Mouse (Mus musculus) forebrain, embryonic 15.5 days (tissue): ENCODE data around the gene Kbtbd12. TPM values are rescaled to one million over a fixed set of nuclear protein-coding genes. Genes with fewer than 3 reads are reported as not detected.

Source experiments
- ATAC-seq: fragments of 200-750 bp; cut with Nextera tagmentation; replicated peaks from 2 replicates; pipeline ENCODE4 v1.8.0; 2017; ENCODE audit warnings: mild to moderate bottlenecking, moderate TSS enrichment, moderate library complexity
- H3K27ac ChIP-seq: fragments of 300-500 bp; sonication (generic); replicated peaks from 2 replicates; pipeline ENCODE4 v1.5.1; 2015; ENCODE audit warnings: mild to moderate bottlenecking, inconsistent platforms
- H3K27me3 ChIP-seq: fragments of 300-500 bp; sonication (generic); 2 replicates; pipeline ENCODE4 v1.6.1; 2015; ENCODE audit warnings: inconsistent platforms
- H3K36me3 ChIP-seq: fragments of 300-500 bp; sonication (generic); 2 replicates; pipeline ENCODE4 v1.6.1; 2015; ENCODE audit warnings: mild to moderate bottlenecking, inconsistent platforms
- H3K4me1 ChIP-seq: fragments of 300-500 bp; sonication (generic); 2 replicates; pipeline ENCODE4 v1.6.1; 2015; ENCODE audit warnings: inconsistent platforms
- H3K4me2 ChIP-seq: fragments of 300-500 bp; sonication (generic); replicated peaks from 2 replicates; pipeline ENCODE4 v1.6.1; 2015; ENCODE audit warnings: mild to moderate bottlenecking, inconsistent platforms
- H3K4me3 ChIP-seq: fragments of 300-500 bp; sonication (generic); 2 replicates; pipeline ENCODE4 v1.5.1; 2015; ENCODE audit warnings: mild to moderate bottlenecking, inconsistent platforms
- H3K9ac ChIP-seq: fragments of 300-500 bp; sonication (generic); replicated peaks from 2 replicates; pipeline ENCODE4 v1.6.1; 2015; ENCODE audit warnings: mild to moderate bottlenecking, inconsistent platforms
- H3K9me3 ChIP-seq: fragments of 300-500 bp; sonication (generic); 2 replicates; pipeline ENCODE4 v1.6.1; 2016; ENCODE audit warnings: inconsistent platforms
- WGBS: fragments of 180-500 bp; shearing (Covaris S2); methylation state at CpG from one replicate; pipeline ENCODE4 v1.1.7; 2015; ENCODE audit warnings: mixed read lengths; 5-methylcytosine and 5-hydroxymethylcytosine counted together
- polyA plus RNA-seq: library from polyadenylated mRNA; unstranded; fragments of >200 nt; fragmentation: Nextera tagmentation; extraction: Ambion mirVana; gene quantifications from 2 replicates; pipeline ENCODE4 v1.2.1, GENCODE M21; 2015

The Kbtbd12 gene
- polyA plus RNA-seq, 1 experiment from 2014 or later, result 0.20 TPM

DNA sequence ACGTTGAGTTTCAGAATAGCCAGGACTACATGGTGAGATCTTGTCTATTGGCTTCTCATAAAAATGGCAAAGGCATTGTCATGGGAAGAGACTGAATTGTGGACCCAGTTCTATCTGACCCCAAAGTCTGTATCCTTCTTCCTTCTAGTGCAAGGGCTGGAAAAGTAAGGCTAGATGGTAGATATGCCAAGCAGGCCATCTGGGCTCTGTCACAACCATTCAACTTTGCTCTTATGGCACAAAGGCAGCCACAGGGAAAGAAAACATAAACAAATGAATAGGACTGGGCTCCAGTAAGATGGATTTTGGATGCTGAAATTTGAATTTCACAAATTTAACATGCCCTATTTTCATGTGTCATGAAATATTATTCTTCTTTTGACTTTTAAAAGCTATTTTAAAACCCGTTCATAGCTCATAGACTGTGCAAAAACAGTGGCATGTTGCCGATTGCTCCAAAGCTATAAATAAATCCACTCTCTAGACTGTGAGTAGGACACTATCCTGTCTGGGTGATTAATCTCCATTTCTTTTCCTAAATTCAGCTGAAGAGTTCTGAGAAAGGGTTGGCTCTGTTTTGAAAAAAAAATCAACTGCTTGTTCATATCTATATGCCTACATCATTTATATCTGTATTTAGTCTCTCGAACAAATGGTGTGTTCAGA, 15.8 kb downstream of the Kbtbd12 start:
- Histone ChIP-seq H3K9ac (no peak overlapping the region), H3K4me1 (peaks cover 13% of the 10 kb centered on the region; the same call in 1 of the 2 replicates), H3K9me3 (no peaks in the 10 kb centered on the region), H3K4me3 (no peak overlapping the region), H3K27me3 (no peaks in the 10 kb centered on the region), H3K27ac (no peak overlapping the region), H3K4me2 (no peak overlapping the region), H3K36me3 (no peaks in the 10 kb centered on the region)
- no peak for ATAC-seq
- WGBS, result 86% methylated on average over 4 of the region's 4 CpGs

DNA sequence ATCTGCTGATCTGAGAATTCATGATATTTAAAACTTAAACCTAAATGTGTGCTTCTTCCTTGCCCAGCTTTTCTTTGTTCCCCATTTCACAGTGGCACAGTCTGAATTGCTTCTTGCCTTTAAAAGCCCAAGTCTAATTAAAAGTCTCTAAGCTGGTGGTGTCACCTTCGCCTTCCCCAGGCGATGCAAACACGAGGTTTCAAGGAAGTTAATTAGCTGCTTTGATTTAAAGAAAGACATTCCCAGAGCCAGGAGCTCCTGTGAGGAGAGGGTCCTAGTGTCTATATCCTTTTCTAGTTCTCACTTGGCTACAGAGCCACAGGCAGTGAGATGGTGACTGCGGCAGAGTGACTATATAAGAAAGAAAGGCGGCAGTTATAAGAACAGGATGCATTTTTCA, 18.2 kb downstream of the Kbtbd12 start:
- Histone ChIP-seq H3K27me3 (no peaks in the 10 kb centered on the region), H3K4me3 (no peak overlapping the region), H3K4me2 (no peak overlapping the region), H3K9ac (no peak overlapping the region), H3K36me3 (no peaks in the 10 kb centered on the region), H3K9me3 (no peaks in the 10 kb centered on the region), H3K27ac (no peak overlapping the region), H3K4me1 (peaks cover 7% of the 10 kb centered on the region; the same call in 1 of the 2 replicates)
- no peak for ATAC-seq
- WGBS, result 9% methylated on average over 5 of the region's 5 CpGs

DNA sequence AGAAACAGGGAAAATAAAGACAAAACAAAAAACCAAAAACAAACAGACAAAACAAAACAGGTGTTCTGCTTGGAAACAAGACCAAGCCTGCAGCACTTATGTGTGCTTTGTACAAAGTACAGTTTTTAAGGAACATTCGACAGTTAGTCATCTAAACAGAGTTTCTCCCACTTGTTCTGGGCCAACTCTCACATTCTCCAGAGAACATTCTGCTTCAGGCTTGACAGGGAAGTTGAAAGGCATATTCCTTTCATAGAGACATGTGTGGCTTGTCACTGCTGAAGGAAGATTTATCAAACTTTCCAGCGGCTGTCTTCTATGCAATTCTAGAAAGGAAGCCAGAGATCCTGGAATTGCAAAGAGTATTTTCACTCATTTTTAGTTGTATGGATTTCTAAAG, 22.4 kb downstream of the Kbtbd12 start:
- Histone ChIP-seq H3K4me3 (no peak overlapping the region), H3K27ac (no peak overlapping the region), H3K4me1 (peaks cover 7% of the 10 kb centered on the region; the same call in 1 of the 2 replicates), H3K9ac (no peak overlapping the region), H3K4me2 (no peak overlapping the region), H3K36me3 (no peaks in the 10 kb centered on the region), H3K9me3 (no peaks in the 10 kb centered on the region), H3K27me3 (no peaks in the 10 kb centered on the region)
- ATAC-seq, result no peak
- 83% methylated on average over 2 of the region's 2 CpGs for WGBS

DNA sequence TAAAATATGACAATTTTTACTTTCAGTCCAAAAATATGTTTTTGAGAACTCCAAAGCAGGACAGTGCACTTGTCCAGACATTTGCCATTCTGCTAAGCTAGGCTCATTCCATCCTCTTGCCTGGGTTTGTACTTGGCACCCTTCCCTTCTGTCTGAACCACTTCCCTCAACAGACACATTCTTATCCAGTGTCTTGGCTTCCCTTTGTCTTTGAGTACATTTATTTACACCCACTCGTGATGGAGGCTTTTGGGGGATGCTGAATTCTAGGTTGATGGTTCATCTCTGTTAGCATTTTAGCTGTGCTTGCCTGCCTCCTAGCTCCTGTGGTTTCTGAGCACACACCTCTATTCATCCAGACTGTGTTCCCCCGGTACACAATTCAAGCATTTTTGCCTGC, 31.3 kb downstream of the Kbtbd12 start:
- 58% methylated on average over 2 of the region's 2 CpGs for WGBS

DNA sequence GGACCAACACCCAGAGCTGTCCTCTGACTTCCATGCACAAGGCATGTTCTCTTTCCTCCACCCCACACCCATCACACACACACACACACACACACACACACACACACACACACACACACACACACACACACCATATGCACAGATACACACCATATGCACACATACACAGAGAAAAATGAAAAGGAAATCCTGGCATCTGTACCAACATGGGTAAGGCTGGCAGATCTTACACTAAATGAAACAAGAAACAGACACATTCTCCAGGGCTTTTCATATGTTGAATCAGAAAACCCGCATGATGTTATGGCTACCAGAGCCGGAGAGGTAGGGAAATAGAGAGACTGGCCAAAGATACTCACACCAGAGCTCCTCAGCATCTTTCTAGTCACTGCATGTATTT, 32.0 kb downstream of the Kbtbd12 start:
- no peaks in the 10 kb centered on the region for H3K36me3 ChIP-seq
- peak overlapping the region; percentile 47 for H3K27ac ChIP-seq
- no peak overlapping the region for H3K4me2 ChIP-seq
- H3K9me3 ChIP-seq, result no peaks in the 10 kb centered on the region
- no peaks in the 10 kb centered on the region for H3K27me3 ChIP-seq
- ATAC-seq, result peak; percentile 53
- 0 out of 2 replicates have a peak, but pooled peaks cover 6% of the 10 kb centered on the region for H3K4me1 ChIP-seq
- H3K9ac ChIP-seq, result no peak overlapping the region
- H3K4me3 ChIP-seq, result no peak overlapping the region
- WGBS, result 53% methylated on average over 2 of the region's 2 CpGs

More for the DNA sequence above, 31.3 kb downstream of the Kbtbd12 start:
- no peaks in the 10 kb centered on the region for H3K9me3 ChIP-seq
- no peaks in the 10 kb centered on the region for H3K36me3 ChIP-seq
- H3K9ac ChIP-seq, result no peak overlapping the region
- H3K4me3 ChIP-seq, result no peak overlapping the region
- ATAC-seq, result no peak
- no peaks in the 10 kb centered on the region for H3K27me3 ChIP-seq
- no peak overlapping the region for H3K4me2 ChIP-seq
- H3K27ac ChIP-seq, result peak overlapping the region; percentile 47
- 0 out of 2 replicates have a peak, but pooled peaks cover 6% of the 10 kb centered on the region for H3K4me1 ChIP-seq

DNA sequence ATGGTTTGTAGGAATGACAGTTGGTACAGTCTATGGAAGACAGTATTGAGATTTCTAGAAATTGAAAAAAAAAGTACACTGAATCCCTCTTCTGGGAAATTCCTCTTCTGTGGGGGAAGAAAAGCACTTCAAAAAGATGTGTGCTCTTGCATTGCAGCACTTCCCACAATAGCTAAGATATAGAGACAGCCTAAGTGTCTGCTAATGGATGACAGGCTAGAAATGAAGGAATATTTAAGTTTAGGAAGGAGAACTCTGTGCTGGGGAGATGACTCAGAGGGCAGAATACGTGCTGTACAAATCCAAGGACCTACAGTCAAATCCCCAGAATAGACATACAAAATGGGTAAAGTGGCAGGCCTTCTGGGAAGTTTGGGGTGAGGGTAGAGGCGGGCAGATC, 32.5 kb downstream of the Kbtbd12 start:
- no peak for ATAC-seq
- Histone ChIP-seq H3K9me3 (no peaks in the 10 kb centered on the region), H3K27me3 (no peaks in the 10 kb centered on the region), H3K4me1 (0 out of 2 replicates have a peak, but pooled peaks cover 6% of the 10 kb centered on the region), H3K4me2 (no peak overlapping the region), H3K36me3 (no peaks in the 10 kb centered on the region), H3K27ac (peak overlapping the region; percentile 47), H3K4me3 (no peak overlapping the region), H3K9ac (no peak overlapping the region)
- WGBS, result 78% methylated on average over 2 of the region's 2 CpGs

DNA sequence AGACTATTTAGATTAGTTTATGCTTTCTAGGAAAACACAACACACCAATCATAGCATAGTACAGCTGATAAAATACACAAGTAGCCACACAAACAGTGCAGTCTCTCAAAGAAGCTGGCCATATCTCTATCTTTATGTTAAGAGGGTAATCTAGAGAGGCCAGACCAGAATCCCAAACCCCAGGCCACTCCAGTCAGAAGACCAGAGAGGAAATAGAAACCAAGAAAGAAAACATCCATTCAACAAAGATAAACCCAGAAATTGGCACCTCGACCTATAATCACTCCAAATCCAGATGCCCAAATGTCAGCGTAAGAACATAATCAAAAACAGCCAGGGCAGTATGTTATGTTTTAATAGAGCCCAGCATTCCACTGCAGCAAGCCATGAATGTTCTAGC, 41.6 kb downstream of the Kbtbd12 start:
- 93% methylated on average over 2 of the region's 2 CpGs for WGBS
- no peaks in the 10 kb centered on the region for H3K9me3 ChIP-seq
- no peak for ATAC-seq
- no peaks in the 10 kb centered on the region for H3K27me3 ChIP-seq
- no peak overlapping the region for H3K27ac ChIP-seq
- no peak overlapping the region for H3K4me3 ChIP-seq
- H3K4me1 ChIP-seq, result no peaks in the 10 kb centered on the region
- H3K9ac ChIP-seq, result no peak overlapping the region
- no peak overlapping the region for H3K4me2 ChIP-seq
- H3K36me3 ChIP-seq, result no peaks in the 10 kb centered on the region

DNA sequence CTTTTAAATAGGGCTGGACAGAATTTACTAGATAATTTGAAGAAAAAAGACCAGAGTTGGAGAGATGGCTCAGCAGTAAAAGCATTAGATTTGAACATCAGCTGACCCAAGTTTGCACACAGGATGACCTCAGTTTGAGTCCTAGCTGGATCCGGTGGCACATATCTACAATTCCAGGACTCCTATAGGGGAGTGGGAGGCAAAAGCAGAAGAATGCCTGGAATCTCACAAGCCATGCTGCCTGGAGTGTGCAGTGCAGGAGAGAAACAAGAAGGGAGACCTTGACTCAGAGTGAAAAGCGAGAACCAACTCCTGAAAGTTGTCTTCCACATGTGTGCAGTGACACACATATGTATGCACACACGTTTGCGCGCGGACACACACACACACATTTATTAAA, 45.4 kb downstream of the Kbtbd12 start:
- no peak overlapping the region for H3K9ac ChIP-seq
- no peaks in the 10 kb centered on the region for H3K27me3 ChIP-seq
- peaks cover 7% of the 10 kb centered on the region for H3K4me1 ChIP-seq
- no peaks in the 10 kb centered on the region for H3K36me3 ChIP-seq
- 91% methylated on average over 6 of the region's 6 CpGs for WGBS
- H3K4me2 ChIP-seq, result no peak overlapping the region
- no peak for ATAC-seq
- H3K27ac ChIP-seq, result no peak overlapping the region
- no peak overlapping the region for H3K4me3 ChIP-seq
- H3K9me3 ChIP-seq, result no peaks in the 10 kb centered on the region

DNA sequence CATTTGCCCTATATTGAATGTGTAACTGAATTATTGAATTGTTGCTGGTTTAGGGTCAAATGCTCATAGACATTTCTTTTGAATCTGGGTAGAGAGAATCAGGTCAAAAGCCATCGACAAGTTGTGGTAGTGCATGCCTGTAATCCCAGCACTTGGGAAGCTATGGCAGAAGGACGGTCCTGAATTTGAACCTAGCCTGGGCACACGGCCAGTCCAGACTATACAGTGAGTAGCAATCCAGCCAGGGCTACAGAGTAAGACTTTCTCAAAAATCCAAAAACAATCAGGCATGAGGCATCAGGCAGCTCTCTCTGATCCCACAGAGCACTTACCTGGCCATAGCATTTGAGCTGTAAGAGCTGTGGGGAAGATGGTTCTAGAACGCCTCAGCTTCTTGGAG, 47.5 kb downstream of the Kbtbd12 start:
- H3K27me3 ChIP-seq, result no peaks in the 10 kb centered on the region
- 86% methylated on average over 4 of the region's 4 CpGs for WGBS
- H3K4me1 ChIP-seq, result peaks cover 7% of the 10 kb centered on the region
- no peak overlapping the region for H3K9ac ChIP-seq
- ATAC-seq, result no peak
- H3K4me3 ChIP-seq, result no peak overlapping the region
- no peak overlapping the region for H3K4me2 ChIP-seq
- no peak overlapping the region for H3K27ac ChIP-seq
- H3K36me3 ChIP-seq, result no peaks in the 10 kb centered on the region
- H3K9me3 ChIP-seq, result no peaks in the 10 kb centered on the region

DNA sequence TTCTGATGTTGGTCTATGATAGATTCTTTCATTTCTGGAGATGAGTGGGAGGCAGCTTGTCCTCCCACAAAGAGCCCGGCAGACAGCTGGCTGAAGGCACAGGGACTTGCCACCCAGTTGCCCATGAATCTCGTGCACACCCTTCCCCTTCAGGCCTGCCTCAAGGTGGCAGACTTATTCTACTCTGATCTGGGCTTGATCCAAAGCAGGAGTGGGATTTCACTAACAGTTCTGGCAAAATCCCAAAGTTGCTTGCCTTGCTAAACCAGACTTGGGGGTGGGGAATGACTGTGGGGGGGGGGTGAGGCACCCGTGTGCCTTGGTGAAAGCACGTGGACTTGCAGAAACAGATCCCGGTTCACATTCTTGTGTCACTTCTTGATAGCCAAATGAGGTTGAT, 48.2 kb downstream of the Kbtbd12 start:
- no peak for ATAC-seq
- H3K27me3 ChIP-seq, result no peaks in the 10 kb centered on the region
- H3K9me3 ChIP-seq, result no peaks in the 10 kb centered on the region
- no peak overlapping the region for H3K27ac ChIP-seq
- H3K36me3 ChIP-seq, result no peaks in the 10 kb centered on the region
- 11% methylated on average over 5 of the region's 5 CpGs for WGBS
- peaks cover 7% of the 10 kb centered on the region for H3K4me1 ChIP-seq
- H3K4me3 ChIP-seq, result no peak overlapping the region
- H3K4me2 ChIP-seq, result no peak overlapping the region
- H3K9ac ChIP-seq, result no peak overlapping the region

DNA sequence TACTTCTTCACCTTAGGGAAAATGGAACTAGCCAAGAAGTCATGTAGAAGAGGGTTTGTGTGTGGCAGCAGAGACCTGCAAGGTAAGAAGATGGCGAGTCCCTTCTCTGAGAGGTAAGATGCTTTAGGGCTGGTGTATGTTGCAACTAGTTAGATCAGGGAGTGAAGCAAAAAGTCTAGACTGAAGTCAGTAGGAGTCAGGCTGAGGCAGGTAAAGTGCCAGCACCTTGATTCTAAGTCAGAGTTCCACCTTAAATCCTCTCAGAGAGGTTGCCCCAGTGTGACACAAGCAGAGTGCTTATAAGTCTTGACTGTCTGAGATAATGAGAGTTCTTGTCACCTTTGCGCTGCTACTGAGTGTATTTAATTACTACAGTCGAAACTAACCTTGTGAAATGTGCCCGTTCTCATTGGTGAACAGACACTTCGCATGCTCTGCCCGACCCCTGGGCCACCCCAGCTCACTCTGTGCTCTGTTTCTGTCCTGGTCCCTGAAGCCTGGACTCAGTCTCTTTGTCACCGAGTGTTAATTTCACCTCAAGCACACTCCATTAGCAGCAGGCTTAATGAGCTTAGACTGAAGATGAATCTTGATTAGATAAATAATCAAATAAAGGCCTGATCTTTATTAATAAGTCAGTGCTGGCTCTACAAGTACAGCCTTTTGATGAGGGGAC, 49.0 kb downstream of the Kbtbd12 start:
- Histone ChIP-seq H3K9me3 (no peaks in the 10 kb centered on the region), H3K27ac (no peak overlapping the region), H3K4me2 (no peak overlapping the region), H3K36me3 (no peaks in the 10 kb centered on the region), H3K4me3 (no peak overlapping the region), H3K27me3 (no peaks in the 10 kb centered on the region), H3K4me1 (peaks cover 7% of the 10 kb centered on the region), H3K9ac (no peak overlapping the region)
- WGBS, result 67% methylated on average over 7 of the region's 7 CpGs
- no peak for ATAC-seq

DNA sequence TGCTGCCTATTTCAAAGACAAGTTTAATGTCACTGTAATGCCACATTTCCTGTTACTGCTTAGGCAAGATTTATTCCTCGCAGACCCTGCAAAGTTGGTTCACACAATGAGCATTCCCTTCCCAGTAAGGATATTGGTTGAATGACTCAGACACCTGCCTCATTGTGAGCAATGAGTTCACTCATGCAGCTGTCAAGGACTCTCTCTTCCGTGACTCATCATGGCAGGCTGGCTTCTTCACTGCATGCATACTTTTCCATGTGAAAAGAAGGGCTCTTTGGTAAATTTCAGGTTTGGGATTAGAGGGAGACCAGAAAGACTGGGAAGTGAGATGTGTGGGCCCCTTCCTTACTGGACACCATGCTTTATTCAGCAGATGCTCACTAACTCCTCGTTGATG, 50.7 kb downstream of the Kbtbd12 start:
- H3K27ac ChIP-seq, result no peak overlapping the region
- no peak for ATAC-seq
- peaks cover 7% of the 10 kb centered on the region for H3K4me1 ChIP-seq
- H3K9me3 ChIP-seq, result no peaks in the 10 kb centered on the region
- H3K4me2 ChIP-seq, result no peak overlapping the region
- no peak overlapping the region for H3K4me3 ChIP-seq
- H3K36me3 ChIP-seq, result no peaks in the 10 kb centered on the region
- no peak overlapping the region for H3K9ac ChIP-seq
- 68% methylated on average over 3 of the region's 3 CpGs for WGBS
- H3K27me3 ChIP-seq, result no peaks in the 10 kb centered on the region

DNA sequence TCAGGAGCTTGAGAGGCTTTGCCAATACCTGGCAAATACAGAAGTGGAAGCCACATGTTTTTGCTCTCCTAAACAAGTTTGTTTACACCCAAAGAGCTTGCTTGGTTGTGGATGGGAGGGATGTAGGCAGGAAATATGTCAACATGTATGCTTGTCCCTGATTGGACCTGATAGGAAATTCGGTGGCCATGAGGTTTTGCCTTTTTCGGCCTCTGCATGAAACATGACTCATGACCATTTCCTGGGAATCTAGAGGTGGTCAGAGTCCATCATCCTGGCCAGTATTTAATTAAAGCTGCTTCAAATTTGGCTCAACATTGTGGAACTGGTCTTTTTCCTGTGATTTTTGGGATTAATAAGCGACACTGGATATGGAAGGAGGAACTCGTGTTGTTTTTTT, 53.8 kb downstream of the Kbtbd12 start:
- H3K4me3 ChIP-seq, result no peak overlapping the region
- ATAC-seq, result no peak
- no peaks in the 10 kb centered on the region for H3K4me1 ChIP-seq
- no peak overlapping the region for H3K9ac ChIP-seq
- H3K27ac ChIP-seq, result no peak overlapping the region
- no peaks in the 10 kb centered on the region for H3K9me3 ChIP-seq
- H3K27me3 ChIP-seq, result no peaks in the 10 kb centered on the region
- H3K4me2 ChIP-seq, result no peak overlapping the region
- WGBS, result 86% methylated on average over 4 of the region's 4 CpGs
- H3K36me3 ChIP-seq, result no peaks in the 10 kb centered on the region
